Mouse (Mus musculus) kidney, adult 9 months (tissue): ENCODE measurements around the gene Cmtm6.
A peak's percentile ranks its signal among the peaks of the same experiment; 100 is the strongest.
"Not testable (repeated sequence)": the region's sequence is repeated elsewhere in the genome, so short reads cannot be mapped to it uniquely, and the experiment has no call there.

Experiments
- DNase-seq: peaks from one replicate; pipeline ENCODE4 v3.0.0; 2022

Gene Cmtm6

GRCm38 (mm10) chr9:114731011-114731755 lies at the start of gene Cmtm6:
Cmtm6 (plus strand) TSS chr9:114731116.
- DNase-seq: peak; percentile 99

DNA sequence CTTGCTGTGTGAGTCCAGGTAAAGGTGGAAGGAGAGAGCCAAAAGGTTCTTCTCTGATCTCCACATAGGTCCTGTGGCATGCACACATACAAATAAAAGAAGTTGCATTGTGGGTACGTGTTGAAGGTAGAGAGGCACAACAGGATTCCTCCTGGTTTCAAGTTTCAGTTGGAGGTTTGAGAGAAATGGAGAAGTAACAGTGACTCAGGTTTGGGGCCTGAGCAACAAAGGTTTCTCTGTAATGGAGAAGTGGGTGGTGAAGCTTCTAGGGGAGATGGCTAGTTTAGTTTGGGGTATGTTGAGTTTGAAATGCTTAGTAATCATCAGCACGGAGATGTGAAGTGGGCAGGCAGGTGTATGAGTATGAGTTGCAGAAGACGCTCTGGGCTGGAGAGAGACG lies 48.7 kb upstream of the Cmtm6 start:
- DNase-seq: no peak

- DNase-seq: no peak
Measured at GRCm38 (mm10) chr9:114686245-114686644, 44.7 kb upstream of the Cmtm6 start.

GRCm38 (mm10) chr9:114687639-114688038 lies 43.3 kb upstream of the Cmtm6 start:
- DNase-seq: no peak

GRCm38 (mm10) chr9:114688252-114688952 lies 42.5 kb upstream of the Cmtm6 start, which contains the start of gene Dync1li1:
Dync1li1 (plus strand) TSS chr9:114688790.
- DNase-seq: peak; percentile 99

DNA sequence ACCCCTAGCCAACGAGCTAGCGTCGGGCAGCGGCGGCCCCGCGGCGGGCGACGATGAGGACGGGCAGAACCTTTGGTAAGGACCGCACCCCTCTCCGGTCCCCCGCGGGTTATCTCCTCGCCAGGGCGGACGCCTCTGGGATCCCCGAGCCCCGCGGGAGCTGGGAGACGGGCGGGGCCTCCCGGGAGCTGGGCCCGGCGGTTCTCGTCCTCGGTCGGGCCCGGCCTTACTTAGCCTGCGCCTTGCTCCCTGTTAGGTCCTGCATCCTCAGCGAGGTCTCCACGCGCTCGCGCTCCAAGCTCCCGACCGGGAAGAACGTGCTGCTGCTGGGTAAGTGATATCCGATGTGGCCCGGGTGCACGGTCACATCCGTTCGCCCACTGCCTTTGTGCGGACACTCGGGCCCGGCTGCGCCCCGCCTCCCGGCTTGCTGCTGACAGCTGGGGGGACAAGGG lies 41.9 kb upstream of the Cmtm6 start:
- DNase-seq: no peak

GRCm38 (mm10) chr9:114690119-114690601 lies 40.8 kb upstream of the Cmtm6 start:
- no peak for DNase-seq

- no peak for DNase-seq
Measured at GRCm38 (mm10) chr9:114691112-114691511, 39.8 kb upstream of the Cmtm6 start.

GRCm38 (mm10) chr9:114695662-114696061 lies 35.3 kb upstream of the Cmtm6 start:
- not testable (repeated sequence) for DNase-seq

GRCm38 (mm10) chr9:114697072-114697471 lies 33.8 kb upstream of the Cmtm6 start:
- no peak for DNase-seq

DNA sequence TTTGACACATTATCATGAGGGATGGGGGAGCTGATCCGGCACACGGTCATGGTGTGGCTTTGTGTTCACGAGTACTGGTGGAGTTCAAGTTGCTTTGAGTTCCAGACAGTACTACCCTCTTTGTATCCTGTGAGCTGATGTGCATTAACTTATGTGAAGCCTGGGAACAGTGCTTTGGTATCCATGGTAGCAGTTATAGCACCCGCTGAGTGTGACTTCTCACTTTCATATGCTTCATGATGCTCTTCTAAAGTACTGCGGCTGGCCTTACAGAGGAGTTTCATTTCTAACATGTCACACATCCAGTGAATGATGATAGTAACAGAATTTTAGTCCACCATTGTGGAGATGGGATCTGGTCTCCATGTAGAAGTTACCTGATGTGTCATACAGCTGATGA lies 33.0 kb upstream of the Cmtm6 start:
- no peak for DNase-seq

GRCm38 (mm10) chr9:114699262-114699661 lies 31.7 kb upstream of the Cmtm6 start:
- DNase-seq: peak; percentile 53

- peak; percentile 74 for DNase-seq
Measured at GRCm38 (mm10) chr9:114699882-114700665, 30.8 kb upstream of the Cmtm6 start.

GRCm38 (mm10) chr9:114701031-114701430 lies 29.9 kb upstream of the Cmtm6 start:
- DNase-seq: peak; percentile 89

- DNase-seq: peak; percentile 75
Measured at GRCm38 (mm10) chr9:114701921-114702320, 29.0 kb upstream of the Cmtm6 start.

- no peak for DNase-seq
Measured at GRCm38 (mm10) chr9:114707805-114708204, 23.1 kb upstream of the Cmtm6 start.

- peak; percentile 62 for DNase-seq
Measured at GRCm38 (mm10) chr9:114710345-114710744, 20.6 kb upstream of the Cmtm6 start.

GRCm38 (mm10) chr9:114713481-114713880 lies 17.4 kb upstream of the Cmtm6 start:
- peak; percentile 93 for DNase-seq

- peak; percentile 94 for DNase-seq
Measured at GRCm38 (mm10) chr9:114716677-114717331, 14.1 kb upstream of the Cmtm6 start.

DNA sequence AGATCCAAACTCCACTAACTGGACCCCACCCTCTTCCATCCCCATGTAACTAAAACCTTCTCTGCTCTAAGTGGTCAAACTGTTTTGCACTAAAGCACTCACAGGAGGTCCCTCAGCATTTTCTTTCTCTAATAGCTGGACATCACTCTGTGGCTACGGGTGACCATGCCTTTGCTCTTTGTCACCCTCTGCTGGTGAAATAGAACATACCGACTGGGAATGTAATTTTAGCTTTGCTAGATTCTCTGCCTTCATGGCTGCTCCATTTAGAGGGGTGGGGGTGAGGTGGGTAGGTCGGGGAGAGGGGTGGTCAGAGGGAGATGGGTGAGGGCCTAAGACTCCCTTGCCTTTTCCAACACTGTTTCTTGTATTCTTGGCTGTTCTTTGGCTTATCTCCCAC lies 3.6 kb upstream of the Cmtm6 start:
- peak; percentile 71 for DNase-seq

GRCm38 (mm10) chr9:114728432-114728831 lies 2.5 kb upstream of the Cmtm6 start:
- not testable (repeated sequence) for DNase-seq
